Mouse (Mus musculus) spleen, postnatal 14 days (tissue): ENCODE data around the gene Iqch.

Experiments
- DNase-seq, 2 experiments: peaks; one replicate each; pipeline ENCODE4 v3.0.0; 2021 to 2022; ENCODE audit warnings: low spot score in 2 of 2

Iqch gene

DNA sequence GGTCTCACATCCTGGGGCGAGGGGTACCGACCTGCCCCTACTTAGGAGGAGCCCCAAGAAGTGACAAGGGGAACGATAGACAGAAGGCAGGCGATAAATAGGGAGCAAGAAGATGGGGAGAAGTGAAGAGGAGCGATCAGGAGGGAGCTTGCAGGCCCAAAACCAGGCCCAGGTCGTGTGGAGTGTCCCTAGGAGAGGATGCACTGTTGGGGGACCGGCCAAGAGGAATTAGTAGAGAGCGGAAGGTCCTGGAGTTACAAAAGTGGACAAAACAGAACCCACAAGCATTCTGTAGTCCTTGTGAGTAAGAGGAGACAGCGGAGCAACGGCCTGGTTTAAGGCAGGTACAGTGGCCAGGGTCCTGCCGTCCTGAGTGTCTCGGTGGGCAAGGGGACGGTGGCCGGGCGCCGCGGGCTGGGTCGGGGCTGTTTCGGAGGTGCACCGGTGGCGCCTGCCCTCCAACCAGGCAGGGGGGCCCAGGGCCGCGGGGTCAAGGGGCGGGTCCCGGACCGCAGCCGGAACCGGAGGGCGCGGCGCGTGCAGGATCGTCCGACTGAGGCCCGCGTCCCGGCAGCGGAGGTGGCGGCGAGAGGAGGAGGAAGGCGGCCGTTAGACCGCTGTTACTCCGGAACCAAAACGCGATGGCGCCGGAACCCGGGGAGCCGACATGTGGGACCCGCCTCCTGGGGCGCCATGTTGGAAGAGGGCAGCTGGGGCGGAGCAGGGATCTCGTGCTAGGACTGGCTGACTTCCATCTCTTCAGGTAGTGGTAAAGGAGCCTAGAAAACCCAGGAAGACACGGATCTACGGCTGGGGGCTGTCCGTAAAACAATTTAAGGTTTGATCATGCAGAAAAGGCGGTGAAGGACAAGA lies 224.8 kb downstream of the Iqch start, which contains the start of gene Map2k5:
TSS of gene Map2k5 (minus strand) at position 633 of the 873 bp plus-strand sequence.
- peak; percentile 80 to 87 for DNase-seq

DNA sequence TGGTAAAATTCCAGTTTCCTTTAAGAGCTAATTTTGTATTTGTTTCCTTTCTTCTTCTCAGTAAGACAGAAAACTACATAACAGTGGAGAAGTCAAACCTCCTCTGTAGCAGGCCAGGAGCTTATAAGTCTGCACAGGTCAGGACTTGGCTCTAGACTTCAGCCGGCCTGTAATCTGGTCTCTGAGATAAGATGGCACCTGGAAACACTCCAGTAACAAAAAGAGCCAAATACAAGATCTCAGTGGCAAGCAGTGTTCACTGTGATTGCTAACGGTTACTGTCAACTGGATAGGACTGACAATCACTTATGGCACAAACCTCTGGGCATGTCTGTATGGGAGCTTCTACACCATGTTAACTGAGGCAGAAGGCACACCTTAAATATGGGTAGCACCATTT lies 229.0 kb downstream of the Iqch start:
- DNase-seq = no peak

DNA sequence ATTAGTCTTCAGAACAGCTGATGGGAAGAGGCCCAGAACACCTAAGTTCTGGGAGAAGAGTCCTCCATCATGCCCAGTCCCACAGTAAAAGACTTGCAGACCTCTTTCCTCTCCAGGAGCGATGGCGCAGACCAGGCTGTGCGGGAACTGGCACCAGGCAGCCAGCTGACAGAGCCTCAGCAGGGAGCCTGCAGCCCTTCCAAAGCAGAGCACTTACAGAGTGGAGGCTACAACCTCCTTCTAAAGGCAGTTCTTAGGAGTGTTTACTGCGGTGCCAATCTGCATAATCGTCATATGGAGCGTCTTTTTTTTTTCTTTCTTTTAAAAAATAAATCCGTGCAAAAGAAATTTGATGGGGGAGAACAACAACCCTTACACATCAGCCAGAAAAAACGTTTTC lies 229.8 kb downstream of the Iqch start:
- no peak for DNase-seq
